Mouse (Mus musculus) adrenal gland, postnatal 36 days (tissue): ENCODE measurements around the gene Nlrp3. TPM values are rescaled to one million over a fixed set of nuclear protein-coding genes. Genes with fewer than 3 reads are reported as not detected.
A peak's percentile ranks its signal among the peaks of the same experiment; 100 is the strongest.

ENCODE experiments used
- DNase-seq, 2 experiments: peaks; one replicate each; pipeline ENCODE4 v3.0.0; 2021; ENCODE audit warnings: mixed read lengths in 1 of 2
- long read RNA-seq, 2 experiments: library from polyadenylated mRNA; stranded (forward); transcript quantifications; one replicate each; pipeline ENCODE4 v2.0.0; 2021; ENCODE audit warnings: borderline sequencing depth in 2 of 2
- total RNA-seq, 2 experiments: library from RNA; stranded (reverse); gene quantifications; 2 replicates each; pipeline ENCODE4 v1.2.3; 2021

Nlrp3 gene
- total RNA-seq: 1 to 10 TPM in 1 of 2 experiments, under 1 TPM in 1; 0.63 to 1.1 TPM
- long read RNA-seq, experiment 1: 0 reads
- long read RNA-seq, experiment 2: 0 reads

DNA sequence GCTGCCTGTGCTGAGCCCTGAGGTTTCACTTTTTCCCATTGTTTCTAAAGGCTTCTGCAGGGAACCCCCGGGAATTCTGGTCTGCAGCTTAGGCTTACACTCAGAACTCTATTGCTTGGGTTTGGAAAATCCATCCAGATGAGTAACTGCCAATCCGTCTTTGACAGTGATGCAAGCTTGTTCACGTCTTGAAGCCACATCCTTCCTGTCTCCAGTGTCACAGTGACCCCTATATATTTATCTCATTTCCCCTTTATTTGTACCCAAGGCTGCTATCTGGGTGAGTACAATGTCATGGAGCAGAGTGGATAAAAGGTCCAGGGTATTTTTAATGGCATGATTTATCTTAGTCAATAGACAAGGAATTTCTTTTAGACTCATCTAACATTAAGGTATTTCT lies at the start of gene Nlrp3:
Nlrp3 (plus strand) TSS at position 245 of the 400 bp plus-strand sequence.
- DNase-seq: no peak

DNA sequence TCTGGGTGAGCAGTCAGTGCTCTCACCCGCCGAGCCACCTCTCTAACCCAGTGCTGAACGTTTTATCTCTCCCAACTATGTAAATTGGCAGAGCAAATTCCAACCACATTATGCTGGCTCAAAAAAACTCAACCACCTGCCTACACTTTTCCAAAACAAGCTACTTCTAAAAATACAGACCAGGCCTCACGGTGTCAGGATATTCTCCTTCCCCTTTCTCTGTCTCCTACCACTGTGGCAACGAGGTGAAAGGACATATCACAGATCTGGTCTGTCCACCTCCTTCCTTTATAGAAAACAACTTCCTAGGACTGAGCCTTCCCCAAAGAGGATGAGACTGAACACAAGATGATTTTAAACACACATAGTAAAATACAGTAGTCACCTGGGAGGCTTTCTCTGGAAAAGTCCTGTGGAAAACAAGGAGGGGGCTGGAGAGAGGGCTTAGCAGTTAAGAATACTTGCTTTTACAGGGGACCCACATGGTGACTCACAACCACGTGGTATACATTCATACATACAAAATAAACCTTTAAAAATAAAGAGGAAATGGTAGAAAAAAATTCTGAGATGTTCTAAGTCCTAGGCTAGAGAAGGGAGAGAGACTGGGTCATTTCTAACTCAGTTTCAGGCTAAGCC lies 44.6 kb upstream of the Nlrp3 start:
- DNase-seq: no peak

DNA sequence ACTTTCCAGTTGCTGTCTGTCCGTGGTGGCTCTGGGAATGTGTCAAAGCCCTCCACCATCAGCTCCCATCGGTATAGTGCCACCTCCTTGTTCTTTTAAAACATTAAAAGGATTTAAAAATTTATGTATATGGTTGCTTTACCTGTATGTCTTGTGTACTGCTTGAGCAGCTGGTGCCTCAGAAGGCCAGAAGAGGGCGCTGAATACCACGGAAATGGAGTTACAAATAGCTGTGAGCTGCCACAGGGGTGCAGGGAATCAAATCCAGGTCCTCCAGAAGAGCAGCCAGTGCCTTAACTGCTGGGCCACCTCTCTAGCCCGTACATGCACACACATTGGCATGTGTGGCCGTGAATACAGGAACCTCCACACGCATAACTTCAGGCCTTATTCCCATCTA lies 43.6 kb upstream of the Nlrp3 start:
- DNase-seq: no peak

DNA sequence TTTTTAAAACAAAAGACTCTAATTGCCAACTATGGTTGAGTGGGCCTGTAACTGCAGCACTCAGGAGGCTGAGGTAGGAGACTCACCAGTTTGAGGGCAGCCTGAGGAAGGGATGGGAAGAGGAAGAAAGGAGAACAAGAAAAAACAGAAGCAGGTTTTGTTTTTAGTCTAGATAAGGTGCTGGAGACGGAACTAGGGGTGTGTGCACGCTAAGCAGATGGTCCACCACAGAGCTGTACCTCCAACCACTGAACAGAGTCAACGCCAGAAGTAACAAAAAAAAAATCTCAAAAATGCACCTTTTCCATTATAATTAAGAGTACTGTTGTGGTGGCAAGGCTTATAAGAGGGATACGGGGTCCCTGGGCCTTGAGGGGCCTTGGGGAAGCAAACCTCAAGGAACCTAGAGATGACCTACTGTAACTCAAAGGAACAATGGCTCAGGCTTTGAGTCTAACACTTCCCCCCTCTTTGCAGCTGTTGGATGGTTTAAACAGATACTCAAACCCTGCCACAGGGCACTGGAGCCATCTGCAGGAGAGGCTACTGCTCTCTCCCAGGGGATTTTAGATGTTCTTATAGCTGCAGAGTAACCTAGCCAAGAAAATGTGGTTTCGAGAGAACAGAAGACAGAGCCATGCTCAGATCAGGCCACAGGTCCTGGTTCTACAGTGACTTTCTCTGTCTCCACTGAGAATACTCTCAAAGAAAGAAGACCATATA lies 39.2 kb upstream of the Nlrp3 start:
- no peak for DNase-seq

DNA sequence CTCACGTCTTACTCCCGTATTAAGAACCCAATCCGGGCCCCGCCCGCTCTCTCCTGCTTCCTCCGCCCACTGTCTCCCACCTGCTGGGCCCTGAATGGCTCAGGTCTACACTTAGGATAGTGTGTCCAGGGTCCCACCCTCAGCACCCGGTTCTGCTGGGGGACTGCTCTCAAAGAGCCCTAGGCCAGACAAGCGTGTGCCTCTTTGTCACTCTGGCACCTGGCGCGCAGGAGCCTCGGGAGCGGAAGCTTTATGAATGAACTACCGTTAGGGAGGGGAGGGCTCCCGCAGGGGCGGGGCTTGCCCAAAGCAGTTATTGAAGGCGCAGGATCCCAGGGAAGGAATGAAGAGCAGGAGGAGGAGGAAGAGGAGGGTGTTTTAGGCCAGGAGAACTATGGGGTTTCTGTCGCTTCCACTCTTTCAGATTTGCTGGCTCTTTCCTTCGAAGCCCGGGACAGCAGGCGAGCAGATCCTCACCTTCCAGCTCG lies 36.0 kb upstream of the Nlrp3 start:
- peak; percentile 75 to 80 for DNase-seq

DNA sequence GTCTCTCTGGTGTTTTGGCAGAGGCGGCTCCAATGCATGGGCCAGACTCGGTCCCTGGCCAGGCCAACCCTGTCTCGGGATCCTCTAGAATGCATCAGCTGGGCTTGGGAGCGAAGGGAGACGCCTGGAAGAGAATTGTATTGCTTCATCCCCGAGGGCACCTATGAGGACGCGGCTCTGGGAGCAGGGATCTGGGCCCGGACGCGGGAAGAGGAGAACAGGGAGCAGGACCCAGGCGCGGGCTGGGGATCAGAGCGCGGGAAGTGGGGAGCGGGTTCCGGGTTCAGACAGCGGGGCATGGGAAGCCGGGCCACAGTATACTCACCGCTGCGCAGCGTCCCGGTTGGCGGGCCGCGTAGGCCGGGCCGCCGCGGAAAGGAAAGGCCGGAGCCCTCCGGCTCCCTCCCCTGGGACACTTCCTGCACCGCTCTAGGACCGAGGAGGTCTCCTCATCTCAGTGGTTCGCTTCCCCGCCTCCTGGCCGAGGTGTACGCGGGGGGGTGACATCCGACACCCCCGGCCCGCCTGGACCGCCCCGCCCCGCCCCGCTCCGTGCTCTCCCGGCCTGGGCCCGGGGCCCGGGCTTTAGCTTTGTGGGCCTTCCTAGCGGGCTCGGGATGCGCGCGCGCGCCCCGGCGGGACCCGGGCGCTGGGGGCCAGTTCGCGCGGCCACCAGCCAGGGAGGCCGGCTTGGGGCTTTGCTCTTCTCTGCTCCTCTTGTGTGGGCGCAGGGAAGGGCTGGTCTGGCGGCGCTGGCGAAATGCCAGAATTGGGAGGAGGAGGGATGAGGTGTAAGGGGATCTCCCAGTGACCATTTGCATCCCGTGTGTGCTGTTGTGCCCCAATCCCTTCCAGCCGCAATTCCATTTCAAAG lies 35.3 kb upstream of the Nlrp3 start:
- DNase-seq: peak; percentile 92 to 94

DNA sequence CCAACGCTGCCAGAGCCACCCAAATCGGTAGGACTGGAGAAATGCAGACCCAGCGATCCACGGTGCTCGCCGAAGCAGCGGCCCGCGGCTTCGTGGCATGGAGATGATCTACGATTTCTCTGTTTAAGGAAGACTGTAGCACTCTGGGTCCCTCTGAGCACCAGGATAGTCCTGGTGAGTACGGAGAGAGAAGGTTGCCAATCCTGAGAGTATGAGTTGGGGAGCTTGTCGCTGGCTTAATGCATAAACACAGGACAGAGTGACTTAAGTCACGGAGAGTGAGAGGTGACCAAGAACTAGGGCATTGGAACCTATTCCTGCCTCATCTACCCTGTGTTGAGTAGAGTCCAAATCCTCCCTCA lies 34.7 kb upstream of the Nlrp3 start:
- DNase-seq: peak in 1 of 2 experiments; percentile 7

DNA sequence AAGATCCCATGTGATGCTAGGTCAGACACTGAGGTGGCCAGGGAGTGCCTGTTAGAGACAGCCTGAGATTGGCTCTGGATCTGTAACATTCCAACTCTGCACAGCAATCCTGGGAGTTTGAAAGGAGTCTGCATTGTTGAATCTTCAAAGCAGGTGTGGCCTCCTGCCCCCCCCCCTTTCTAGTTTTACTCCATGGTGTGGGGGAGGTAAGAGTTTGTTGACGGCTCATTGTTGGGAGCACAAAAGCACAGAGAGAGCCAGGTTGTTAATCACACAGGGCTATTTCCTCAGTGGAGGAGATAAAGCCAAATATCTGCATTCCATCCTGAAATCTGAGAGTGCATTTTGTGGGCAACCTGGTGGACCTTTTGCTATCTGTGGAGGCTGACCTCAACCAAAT lies 29.8 kb upstream of the Nlrp3 start:
- DNase-seq: no peak

DNA sequence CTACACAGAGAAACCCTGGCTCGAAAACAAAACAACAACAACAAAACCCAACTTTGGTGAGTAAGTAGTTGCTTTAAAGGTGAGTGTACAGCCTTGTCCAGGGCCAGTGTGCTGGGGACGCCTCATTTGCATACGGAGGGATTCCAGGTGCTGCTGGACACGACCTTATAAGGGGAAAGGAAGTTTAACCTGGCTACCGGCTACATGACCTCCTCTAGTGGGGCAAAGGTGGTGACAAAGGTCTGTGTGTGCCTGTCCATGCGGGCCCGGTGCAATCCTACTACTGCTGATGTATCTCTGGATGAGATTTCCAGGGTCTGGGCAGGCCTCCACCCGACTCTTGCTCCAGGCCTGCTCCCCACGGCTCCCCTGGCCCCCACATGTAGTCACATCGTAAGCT lies 28.6 kb upstream of the Nlrp3 start:
- no peak for DNase-seq

DNA sequence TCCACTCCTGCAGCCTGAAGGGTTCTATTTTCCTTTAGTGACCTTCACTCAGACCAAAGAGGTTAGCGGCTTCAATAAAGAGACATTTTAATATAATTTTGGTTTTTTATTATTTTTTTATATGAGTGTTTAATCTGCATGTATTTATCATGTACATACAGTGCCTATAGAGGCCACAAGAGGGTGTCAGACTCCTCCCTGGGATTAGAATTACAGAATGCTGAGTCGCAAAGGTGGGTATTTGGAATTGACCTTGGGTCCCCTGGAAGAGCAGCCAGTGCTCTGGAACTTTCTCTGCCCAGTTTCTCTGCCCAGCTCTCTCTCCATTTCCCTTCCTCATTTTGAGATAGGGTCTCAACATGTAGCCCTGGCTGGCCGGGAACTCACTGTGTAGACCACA lies 27.8 kb upstream of the Nlrp3 start:
- DNase-seq: no peak

DNA sequence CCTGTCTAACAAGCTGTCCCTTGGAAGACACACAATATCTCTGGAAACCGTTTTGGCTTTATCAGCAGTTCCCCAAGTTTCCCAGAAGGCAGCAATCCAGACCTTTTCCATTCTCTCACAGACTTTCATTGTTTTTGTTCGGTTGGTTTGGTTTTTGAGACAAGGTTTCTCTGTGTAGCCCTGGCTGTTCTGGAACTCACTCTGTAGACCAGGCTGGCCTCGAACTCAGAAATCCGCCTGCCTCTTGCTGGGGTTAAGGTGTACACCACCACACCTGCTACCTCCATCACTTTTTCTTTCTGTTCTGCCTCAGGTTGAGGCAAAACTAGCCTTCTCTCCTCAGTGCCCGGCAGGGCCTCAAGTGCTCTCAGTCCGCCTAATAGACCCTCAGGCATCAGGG lies 27.0 kb upstream of the Nlrp3 start:
- DNase-seq: no peak

DNA sequence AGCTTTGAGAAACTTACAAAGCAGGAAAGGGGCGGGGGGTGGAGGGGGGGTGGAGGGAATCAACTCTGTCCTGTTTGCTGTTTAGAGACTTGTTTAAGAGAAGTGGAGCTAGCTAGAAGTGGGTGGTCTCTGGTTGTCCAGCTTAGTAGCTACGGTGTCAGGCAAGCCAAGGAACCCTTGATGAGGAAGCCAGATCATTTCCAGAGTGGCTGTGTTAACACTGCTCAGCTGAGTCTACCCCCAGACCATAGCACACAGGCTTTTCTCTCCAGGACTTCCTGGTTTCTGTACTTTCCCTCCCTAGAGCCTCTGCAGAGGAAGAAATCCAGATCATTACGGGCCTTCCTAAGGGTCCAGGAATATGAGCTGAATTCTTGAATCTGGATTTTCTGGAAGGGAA lies 26.6 kb upstream of the Nlrp3 start:
- no peak for DNase-seq

DNA sequence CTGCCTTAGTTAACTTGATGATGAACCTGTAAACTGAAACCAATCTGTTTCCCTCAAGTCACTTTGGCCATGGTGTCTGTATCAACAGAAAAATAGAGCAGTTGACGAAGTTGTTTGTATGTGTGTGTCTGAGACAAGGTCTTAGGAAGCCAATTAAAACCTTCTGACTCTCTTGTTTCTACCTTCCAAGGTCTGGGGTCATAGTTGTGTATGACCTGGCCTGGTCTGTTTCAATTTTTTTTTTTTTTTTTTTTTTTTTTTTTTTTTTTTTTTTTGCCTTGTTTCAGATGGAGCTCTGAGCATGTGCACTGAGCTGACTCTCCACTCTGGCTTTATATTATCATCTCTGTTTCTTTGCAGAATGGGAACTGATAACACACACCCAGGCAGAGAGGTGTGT lies 23.9 kb upstream of the Nlrp3 start:
- DNase-seq: no peak

DNA sequence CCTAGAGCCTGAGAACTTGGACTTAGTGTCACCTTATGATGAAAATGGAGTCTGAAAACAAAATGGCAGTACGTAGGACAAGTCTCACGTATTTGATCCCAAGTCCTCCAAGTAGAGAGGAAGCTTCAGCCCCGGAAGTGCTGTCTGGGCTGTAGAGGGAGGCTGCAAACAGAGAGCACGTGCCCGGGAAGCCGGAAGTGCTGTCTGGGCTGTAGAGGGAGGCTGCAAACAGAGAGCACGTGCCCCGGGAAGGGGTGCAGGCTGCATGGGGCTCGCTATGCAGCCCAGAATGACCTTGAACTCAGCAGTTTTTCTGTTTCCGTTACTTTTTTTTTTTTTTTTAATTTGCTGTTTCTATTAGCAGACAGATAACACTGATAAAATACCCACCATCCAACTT lies 23.1 kb upstream of the Nlrp3 start:
- DNase-seq: peak in 1 of 2 experiments; percentile 48

DNA sequence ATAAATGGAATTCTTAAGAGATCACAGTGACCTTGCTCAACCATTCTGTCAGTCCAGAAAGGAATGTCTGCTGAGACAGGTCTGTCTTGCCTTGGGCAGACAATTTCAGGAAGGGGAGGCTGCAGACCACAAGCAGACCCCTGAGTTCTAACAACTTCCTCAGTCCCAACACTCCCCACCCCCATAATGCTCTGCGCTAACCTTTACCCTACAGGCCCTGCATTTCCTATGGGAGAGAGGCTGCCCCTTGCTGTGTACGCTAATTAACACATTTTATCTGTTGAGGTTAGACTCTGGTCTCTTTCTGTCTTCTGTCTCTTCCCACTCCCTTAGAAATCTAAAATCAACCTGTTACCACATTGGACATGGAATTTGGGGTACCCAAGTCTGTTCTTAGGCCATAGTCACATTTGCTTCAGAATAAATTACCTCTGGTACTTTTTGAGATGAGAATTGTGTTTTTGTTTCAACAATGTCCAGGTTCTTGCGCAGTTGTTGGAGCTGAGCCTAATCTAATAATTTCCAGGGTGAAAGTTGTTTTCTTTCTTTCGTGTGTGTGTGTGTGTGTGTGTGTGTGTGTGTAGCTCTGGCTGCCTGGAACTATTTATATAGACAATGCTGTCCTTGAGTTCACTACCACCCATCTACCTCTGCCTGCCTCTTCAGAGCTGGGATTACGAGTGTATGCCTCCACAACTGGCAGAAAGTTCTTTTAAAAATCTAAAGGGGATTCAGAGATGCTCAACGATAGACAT lies 21.4 kb upstream of the Nlrp3 start:
- DNase-seq: no peak

DNA sequence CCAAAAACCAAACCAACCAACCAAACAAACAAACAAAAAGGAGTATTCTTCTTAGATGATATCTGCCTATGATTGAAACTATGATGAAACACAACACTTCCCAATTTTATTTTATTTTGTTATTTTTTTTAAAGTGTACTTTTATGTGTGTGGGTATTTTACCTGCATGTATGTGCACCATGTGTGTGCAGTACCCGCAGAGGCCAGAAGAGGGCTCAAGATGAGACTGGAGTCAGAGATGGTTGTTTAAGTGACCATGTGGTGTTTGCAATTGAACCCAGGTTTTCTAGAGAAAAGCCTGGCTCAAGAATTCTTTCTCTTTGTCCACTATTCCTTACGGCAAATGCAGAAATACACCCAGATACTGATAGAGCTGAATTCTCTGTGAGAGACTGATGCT lies 17.2 kb upstream of the Nlrp3 start:
- DNase-seq: no peak

DNA sequence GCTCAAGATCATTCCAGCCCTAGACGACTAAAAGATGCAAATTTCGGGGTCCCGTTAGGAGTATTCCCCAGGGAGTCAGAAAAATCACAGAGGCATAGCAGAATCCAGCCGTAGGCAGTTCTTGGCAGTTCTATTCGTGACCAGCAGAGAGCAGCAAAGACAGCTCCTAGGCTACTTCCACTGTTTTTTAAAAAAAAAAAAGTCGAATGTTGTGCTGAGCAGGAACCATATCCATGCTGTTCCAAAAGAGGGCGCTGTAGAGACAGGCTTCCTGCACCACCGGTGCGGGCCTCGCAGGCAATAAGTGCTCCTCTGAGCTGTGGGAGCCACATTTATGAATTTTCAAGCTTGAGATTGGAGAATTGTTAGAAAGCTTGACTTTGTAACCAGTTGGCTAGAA lies 16.1 kb upstream of the Nlrp3 start:
- DNase-seq: peak; percentile 70 to 84

DNA sequence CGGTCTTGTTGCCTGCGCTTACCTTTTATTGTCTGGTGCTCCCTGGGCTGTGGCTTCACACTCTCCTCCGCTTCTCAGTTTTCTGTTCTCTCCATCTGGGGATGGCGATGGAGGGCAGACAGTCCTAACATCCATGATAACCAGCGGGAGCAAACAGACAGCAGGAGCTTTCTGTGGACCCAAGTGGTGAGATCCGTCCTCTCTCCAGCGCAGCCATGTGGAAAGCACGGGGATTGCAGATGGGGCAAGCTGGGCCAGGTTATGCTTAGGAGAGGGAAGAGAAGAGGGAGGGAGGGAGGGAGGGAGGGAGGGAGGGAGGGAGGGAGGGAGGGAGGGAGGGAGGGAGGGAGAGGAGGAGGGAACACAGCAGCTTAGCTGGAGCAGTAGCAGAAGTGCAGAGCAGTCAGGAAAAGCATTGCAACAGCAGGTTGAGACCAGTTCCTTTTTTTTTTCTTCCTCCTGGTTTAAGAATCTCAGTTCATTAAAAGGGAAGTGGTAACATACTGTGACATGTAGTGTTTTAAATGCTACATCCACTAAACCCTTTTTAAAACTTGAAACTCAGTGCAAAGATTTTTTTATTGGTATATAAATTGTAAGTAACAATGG lies 14.8 kb upstream of the Nlrp3 start, which contains the start of gene Zkscan17:
Zkscan17 (minus strand) TSS at position 280 of the 609 bp plus-strand sequence.
- peak; percentile 40 to 51 for DNase-seq

DNA sequence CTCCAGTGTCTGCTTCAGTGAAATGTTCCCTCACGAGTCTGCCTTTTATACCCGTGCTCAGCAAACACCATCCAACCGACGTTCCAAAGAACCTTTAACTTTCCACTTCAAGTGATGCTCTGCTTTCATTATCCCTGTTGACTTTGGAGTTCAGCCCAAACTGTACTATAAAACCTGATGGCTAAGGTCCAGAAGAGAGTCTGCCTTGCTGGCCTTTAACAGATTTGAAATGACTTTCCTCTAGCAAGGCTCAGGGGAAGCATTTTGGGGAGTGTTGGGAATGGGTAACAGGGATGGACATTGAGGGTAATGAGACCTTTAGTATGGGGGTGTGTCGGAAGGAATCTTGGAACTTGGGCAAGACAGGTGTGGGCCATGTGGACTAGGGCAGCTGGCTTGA lies 11.1 kb upstream of the Nlrp3 start:
- no peak for DNase-seq

DNA sequence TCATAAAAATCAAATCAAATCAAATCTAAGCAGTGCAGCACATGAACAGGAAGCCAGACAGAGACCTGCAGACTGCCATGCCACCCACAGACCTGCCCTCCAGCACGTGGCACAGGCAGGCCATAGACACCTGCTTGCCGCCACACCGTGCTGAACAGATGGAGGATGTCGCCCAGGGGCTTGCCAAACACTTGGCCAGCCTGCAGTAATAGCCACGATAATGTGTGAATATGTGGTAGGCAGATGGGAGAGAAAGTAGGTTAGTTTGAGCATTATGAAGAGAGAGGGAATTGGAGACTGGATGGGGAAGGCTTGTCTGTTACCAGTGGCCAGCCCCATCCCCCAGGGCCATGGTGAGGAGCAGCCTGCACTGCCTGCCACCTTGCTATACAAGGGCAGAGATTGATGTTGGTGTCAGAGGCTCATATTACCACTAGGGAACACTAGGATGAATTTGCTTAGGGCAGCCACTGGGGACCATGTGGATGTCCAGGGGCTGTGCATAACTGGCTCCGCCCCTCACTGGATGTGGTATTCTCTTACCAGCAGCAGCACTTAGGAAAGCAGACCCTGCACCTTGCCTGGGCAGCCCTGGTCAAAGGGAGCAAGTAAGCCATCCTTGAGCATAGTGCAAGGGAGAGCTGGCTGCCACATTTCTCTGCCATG lies 10.4 kb upstream of the Nlrp3 start:
- DNase-seq: no peak

DNA sequence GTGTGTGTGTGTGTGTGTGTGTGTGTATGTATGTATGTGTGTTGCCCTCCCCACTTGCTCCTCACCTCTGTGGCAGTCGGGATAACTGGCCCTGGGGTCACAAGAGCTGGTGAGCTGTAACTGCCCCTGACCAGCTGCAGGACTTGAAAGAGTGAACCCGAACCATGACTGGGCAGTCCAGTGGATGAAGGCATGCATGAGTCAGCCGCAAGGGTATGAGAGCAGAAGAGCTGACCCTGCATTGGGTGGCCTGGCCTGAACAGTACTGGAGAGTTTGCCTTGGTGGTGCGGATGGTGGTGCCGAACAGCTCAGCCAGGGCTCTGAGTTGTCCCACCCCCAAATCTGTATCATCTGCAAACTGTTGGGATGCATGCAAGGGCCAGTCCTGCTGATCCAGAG lies 9.8 kb upstream of the Nlrp3 start:
- DNase-seq: no peak
